Mouse (Mus musculus) heart, embryonic 11.5 days (tissue): ENCODE data around the gene Ndufs8. TPM values are rescaled to one million over a fixed set of nuclear protein-coding genes. Genes with fewer than 3 reads are reported as not detected.

Source experiments
- ATAC-seq: fragments of 200-750 bp; cut with Nextera tagmentation; replicated peaks from 2 replicates; pipeline ENCODE4 v1.8.0; 2017; ENCODE audit warnings: moderate library complexity; ENCODE audit not compliant: insufficient number of reproducible peaks, low FRiP score, low TSS enrichment
- H3K27ac ChIP-seq: fragments of 300-500 bp; sonication (generic); 2 replicates; pipeline ENCODE4 v1.5.1; 2014; ENCODE audit warnings: mild to moderate bottlenecking, low read depth, low read length
- H3K27me3 ChIP-seq: fragments of 300-500 bp; sonication (generic); 2 replicates; pipeline ENCODE4 v1.6.1; 2014; ENCODE audit warnings: mild to moderate bottlenecking, low read length, mixed read lengths; ENCODE audit not compliant: control insufficient read depth, insufficient read depth
- H3K36me3 ChIP-seq: fragments of 300-500 bp; sonication (generic); 2 replicates; pipeline ENCODE4 v1.6.1; 2014; ENCODE audit warnings: mild to moderate bottlenecking, low read length, moderate library complexity, mixed read lengths; ENCODE audit not compliant: control insufficient read depth, insufficient read depth
- H3K4me1 ChIP-seq: fragments of 300-500 bp; sonication (generic); 2 replicates; pipeline ENCODE4 v1.6.1; 2014; ENCODE audit warnings: low read length; ENCODE audit not compliant: control insufficient read depth, insufficient read depth
- H3K4me2 ChIP-seq: fragments of 300-500 bp; sonication (generic); 2 replicates; pipeline ENCODE4 v1.6.1; 2014; ENCODE audit warnings: mild to moderate bottlenecking, moderate library complexity
- H3K4me3 ChIP-seq: fragments of 300-500 bp; sonication (generic); 2 replicates; pipeline ENCODE4 v1.5.1; 2014; ENCODE audit warnings: low read depth, low read length
- H3K9ac ChIP-seq: fragments of 300-500 bp; sonication (generic); 2 replicates; pipeline ENCODE4 v1.6.1; 2014; ENCODE audit warnings: mild to moderate bottlenecking, low read depth, low read length, moderate library complexity
- H3K9me3 ChIP-seq: fragments of 300-500 bp; sonication (generic); replicated peaks from 2 replicates; pipeline ENCODE4 v1.6.1; 2016; ENCODE audit warnings: low read length; ENCODE audit not compliant: control insufficient read depth
- WGBS: fragments of 180-500 bp; shearing (Covaris S2); extraction: QIAGEN DNeasy Blood & Tissue Kit; methylation state at CpG from one replicate; pipeline ENCODE4 v1.1.7; 2014; ENCODE audit not compliant: insufficient replicate concordance; 5-methylcytosine and 5-hydroxymethylcytosine counted together
- polyA plus RNA-seq: library from polyadenylated mRNA; unstranded; fragments of >200 nt; fragmentation: Nextera tagmentation; extraction: Ambion mirVana; gene quantifications from 2 replicates; pipeline ENCODE4 v1.2.1, GENCODE M21; 2014

Gene Ndufs8
- polyA plus RNA-seq, 1 experiment from 2014 or later, result 376 TPM

DNA sequence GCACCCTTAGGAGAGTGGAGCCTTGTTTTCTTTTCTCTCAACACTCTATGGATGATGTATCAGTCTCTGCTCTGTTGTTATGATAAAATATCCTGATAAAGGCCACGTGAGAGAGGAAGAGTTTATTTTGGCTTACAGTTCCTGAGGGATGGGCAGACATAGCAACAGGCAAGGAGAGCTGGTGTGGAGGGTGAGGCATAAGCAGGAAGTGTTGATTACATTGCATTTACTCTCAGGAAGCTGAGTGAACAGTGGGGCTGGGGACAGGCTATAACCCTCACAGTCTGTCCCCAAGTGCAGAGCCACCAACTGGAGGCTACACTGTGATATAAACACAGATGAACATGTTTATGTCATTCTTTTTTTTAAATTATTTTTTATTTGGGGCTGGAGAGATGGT lies 39.5 kb upstream of the Ndufs8 start:
- no peaks in the 10 kb centered on the region for H3K9me3 ChIP-seq
- no peak overlapping the region for H3K27ac ChIP-seq
- H3K4me3 ChIP-seq, result no peak overlapping the region
- no peaks in the 10 kb centered on the region for H3K27me3 ChIP-seq
- 23% methylated on average over 1 of the region's 1 CpGs for WGBS
- no peaks in the 10 kb centered on the region for H3K36me3 ChIP-seq
- no peak overlapping the region for H3K4me2 ChIP-seq
- no peaks in the 10 kb centered on the region for H3K4me1 ChIP-seq
- no peak overlapping the region for H3K9ac ChIP-seq
- ATAC-seq, result no peak

DNA sequence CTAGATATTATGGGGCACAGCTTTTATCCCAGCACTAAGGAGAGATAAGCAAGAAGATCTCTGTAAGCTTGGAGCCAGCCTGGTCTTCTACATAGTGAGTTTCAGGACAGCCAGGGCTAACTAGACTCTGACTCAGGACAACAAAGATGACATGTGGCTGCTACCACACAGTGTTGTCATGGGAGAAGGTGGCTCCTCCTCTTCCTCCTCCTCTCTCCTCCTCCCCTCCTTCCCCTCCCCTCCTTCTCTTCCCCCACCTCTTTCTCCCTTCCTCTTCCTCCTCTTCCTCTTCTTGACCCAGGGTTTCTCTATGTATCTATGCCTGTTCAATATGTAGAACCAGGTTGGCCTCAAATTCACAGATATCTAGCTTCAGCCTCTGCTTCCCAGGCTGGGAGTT lies 38.9 kb upstream of the Ndufs8 start:
- Histone ChIP-seq H3K4me2 (no peak overlapping the region), H3K27ac (no peak overlapping the region), H3K36me3 (no peaks in the 10 kb centered on the region), H3K4me1 (no peaks in the 10 kb centered on the region), H3K9ac (no peak overlapping the region), H3K9me3 (no peaks in the 10 kb centered on the region), H3K4me3 (no peak overlapping the region), H3K27me3 (no peaks in the 10 kb centered on the region)
- ATAC-seq, result no peak

- H3K4me3 ChIP-seq, result no peak overlapping the region
- H3K4me2 ChIP-seq, result no peak overlapping the region
- no peaks in the 10 kb centered on the region for H3K9me3 ChIP-seq
- H3K27me3 ChIP-seq, result no peaks in the 10 kb centered on the region
- no peak for ATAC-seq
- 73% methylated on average over 3 of the region's 3 CpGs for WGBS
- H3K9ac ChIP-seq, result no peak overlapping the region
- peaks cover 5% of the 10 kb centered on the region; the same call in 1 of the 2 replicates for H3K4me1 ChIP-seq
- no peak overlapping the region for H3K27ac ChIP-seq
- no peaks in the 10 kb centered on the region; the same call in 1 of the 2 replicates for H3K36me3 ChIP-seq
Observed at GRCm38 (mm10) chr19:3950331-3950730, 37.8 kb upstream of the Ndufs8 start.

DNA sequence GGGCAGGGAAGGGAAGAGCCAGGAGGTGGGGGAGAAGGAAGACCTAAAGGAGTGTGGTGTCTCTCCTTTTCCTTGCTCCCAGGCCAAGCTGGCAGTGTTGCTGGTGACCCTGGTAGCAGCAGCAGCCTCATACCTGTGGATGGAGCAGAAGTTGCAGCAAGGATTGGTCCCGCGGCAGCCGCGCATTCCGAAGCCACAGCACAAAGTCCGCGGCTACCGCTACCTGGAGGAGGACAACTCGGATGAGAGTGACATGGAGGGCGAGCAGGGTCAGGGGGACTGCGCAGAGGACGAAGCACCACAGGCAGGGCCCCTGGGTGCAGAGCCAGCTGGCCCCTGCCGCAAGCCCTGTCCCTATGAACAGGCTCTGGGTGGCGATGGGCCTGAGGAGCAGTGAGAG lies 36.0 kb upstream of the Ndufs8 start:
- H3K36me3 ChIP-seq, result no peaks in the 10 kb centered on the region; the same call in 1 of the 2 replicates
- H3K9me3 ChIP-seq, result no peaks in the 10 kb centered on the region
- H3K27me3 ChIP-seq, result peaks cover 7% of the 10 kb centered on the region; the same call in 1 of the 2 replicates
- no peak overlapping the region for H3K27ac ChIP-seq
- H3K9ac ChIP-seq, result no peak overlapping the region
- WGBS, result 60% methylated on average over 14 of the region's 14 CpGs
- no peak overlapping the region for H3K4me3 ChIP-seq
- no peak overlapping the region for H3K4me2 ChIP-seq
- H3K4me1 ChIP-seq, result peaks cover 5% of the 10 kb centered on the region; the same call in 1 of the 2 replicates
- ATAC-seq, result no peak

GRCm38 (mm10) chr19:3947813-3948212 lies 35.2 kb upstream of the Ndufs8 start:
- H3K9ac ChIP-seq, result no peak overlapping the region
- H3K9me3 ChIP-seq, result no peaks in the 10 kb centered on the region
- no peak overlapping the region for H3K4me2 ChIP-seq
- no peak overlapping the region for H3K27ac ChIP-seq
- peaks cover 11% of the 10 kb centered on the region; the same call in 1 of the 2 replicates for H3K27me3 ChIP-seq
- peaks cover 5% of the 10 kb centered on the region; the same call in 1 of the 2 replicates for H3K4me1 ChIP-seq
- H3K36me3 ChIP-seq, result no peaks in the 10 kb centered on the region; the same call in 1 of the 2 replicates
- H3K4me3 ChIP-seq, result no peak overlapping the region
- 67% methylated on average over 3 of the region's 3 CpGs for WGBS
- no peak for ATAC-seq

DNA sequence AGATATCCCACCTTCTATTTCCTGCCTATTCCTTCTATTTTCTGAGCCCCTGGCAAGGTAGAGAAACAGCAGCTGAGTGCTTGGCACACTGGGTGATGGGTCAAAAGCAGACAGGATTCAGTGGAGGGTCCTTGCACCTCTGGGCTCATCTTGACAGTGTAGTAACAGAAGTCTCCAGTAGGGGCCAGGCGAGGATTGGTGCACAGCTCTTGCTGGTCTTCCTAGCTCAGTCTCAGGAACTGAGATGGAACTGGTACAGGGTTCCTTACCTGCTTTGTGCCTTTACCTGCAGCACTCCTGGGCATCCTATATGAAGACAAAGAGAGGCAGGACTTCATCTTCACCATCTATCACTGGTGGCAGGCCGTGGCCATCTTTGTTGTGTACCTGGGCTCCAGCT lies 34.1 kb upstream of the Ndufs8 start:
- Histone ChIP-seq H3K27ac (no peak overlapping the region), H3K9me3 (no peaks in the 10 kb centered on the region)
- ATAC-seq, result 0 out of 2 replicates have a peak, but pooled peaks have one; percentile 32

DNA sequence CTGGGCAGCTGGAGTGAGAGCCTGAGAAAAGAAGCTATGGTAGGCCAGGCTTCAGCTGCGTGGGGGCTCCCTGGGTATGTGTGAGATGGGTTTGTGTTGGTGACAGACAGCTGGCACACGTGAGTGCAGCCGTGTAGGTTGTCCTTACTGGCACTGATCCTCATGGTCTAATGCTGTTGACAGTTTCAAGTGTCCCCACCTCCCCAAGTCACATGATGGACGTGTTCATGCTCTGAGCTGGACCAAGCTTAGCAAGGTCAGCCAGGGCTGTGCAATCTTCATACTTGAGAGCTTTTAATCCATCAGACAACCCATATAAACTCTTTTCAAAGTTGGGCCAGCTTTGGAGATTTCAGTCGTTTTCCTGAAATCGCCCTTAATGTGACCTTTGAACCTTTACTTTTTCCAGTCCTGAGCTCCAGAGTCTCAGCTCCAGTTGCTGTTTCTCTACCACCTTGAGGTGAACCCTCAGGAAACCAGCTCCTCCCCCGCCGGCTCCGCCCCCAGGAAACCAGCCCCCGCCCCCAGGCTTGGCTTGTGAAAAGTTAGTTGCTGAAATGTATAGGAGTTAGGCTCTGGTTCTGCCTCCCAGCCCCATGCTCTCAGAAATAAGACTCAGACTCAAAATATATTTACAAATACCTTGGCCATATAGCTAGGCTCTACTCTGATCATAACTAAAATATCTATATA lies 33.4 kb upstream of the Ndufs8 start:
- no peak overlapping the region for H3K9ac ChIP-seq
- H3K36me3 ChIP-seq, result no peaks in the 10 kb centered on the region; the same call in 1 of the 2 replicates
- no peak overlapping the region; the same call in 1 of the 2 replicates for H3K4me2 ChIP-seq
- no peak; the same call in 1 of the 2 replicates for ATAC-seq
- no peak overlapping the region for H3K27ac ChIP-seq
- H3K9me3 ChIP-seq, result no peaks in the 10 kb centered on the region
- WGBS, result 15% methylated on average over 10 of the region's 10 CpGs
- peaks cover 11% of the 10 kb centered on the region; the same call in 1 of the 2 replicates for H3K27me3 ChIP-seq
- peaks cover 5% of the 10 kb centered on the region; the same call in 1 of the 2 replicates for H3K4me1 ChIP-seq
- no peak overlapping the region for H3K4me3 ChIP-seq

More for the DNA sequence above, 34.1 kb upstream of the Ndufs8 start:
- Histone ChIP-seq H3K9ac (no peak overlapping the region), H3K27me3 (peaks cover 11% of the 10 kb centered on the region; the same call in 1 of the 2 replicates), H3K4me3 (no peak overlapping the region), H3K4me2 (no peak overlapping the region), H3K36me3 (no peaks in the 10 kb centered on the region; the same call in 1 of the 2 replicates), H3K4me1 (peaks cover 5% of the 10 kb centered on the region; the same call in 1 of the 2 replicates)
- 11% methylated on average over 2 of the region's 2 CpGs for WGBS

DNA sequence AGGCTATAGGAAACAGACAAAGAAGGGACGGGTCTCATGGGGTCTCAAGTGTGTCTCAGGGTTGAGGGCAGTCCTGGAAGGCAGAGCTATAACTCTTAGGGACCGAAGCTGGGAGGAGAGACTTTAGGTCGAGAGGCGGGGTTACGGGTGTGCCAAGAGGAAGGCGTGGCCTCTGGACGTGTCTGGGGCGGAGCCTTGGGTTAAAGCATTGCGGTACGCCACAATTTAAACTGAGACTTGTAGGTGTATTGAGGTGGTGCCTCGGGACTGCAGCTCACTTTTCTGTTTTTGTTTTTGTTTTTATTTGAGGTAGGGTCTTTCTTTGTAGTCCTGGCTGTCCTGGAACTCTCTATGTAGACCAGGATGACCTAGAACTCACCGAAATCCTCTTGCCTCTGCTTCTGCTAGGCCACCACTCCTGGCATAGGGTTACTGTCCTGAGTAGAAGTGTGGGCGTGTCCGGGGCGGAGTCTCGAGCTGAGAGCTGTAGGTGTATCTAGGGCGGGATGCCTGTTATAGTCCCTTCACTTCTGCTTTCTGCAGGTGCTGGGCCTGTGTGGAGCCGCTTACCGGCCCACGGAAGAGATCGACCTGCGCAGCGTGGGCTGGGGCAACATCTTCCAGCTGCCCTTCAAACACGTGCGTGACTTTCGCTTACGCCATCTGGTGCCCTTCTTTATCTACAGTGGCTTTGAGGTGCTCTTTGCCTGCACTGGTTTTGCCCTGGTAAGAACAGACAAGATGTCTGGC lies 30.6 kb upstream of the Ndufs8 start:
- 0 out of 2 replicates have a peak, but pooled peaks have one; percentile 48 for ATAC-seq
- 15% methylated on average over 27 of the region's 27 CpGs for WGBS
- Histone ChIP-seq H3K27ac (no peak overlapping the region), H3K4me2 (peak overlapping the region; percentile 52), H3K9me3 (no peaks in the 10 kb centered on the region), H3K27me3 (peaks cover 11% of the 10 kb centered on the region; the same call in 1 of the 2 replicates), H3K36me3 (no peaks in the 10 kb centered on the region; the same call in 1 of the 2 replicates), H3K9ac (no peak overlapping the region), H3K4me1 (peaks cover 5% of the 10 kb centered on the region; the same call in 1 of the 2 replicates), H3K4me3 (peak overlapping the region; percentile 6; the same call in 1 of the 2 replicates)
